Mouse (Mus musculus): ENCODE measurements at regions not wholly inside any gene's neighbourhood (a gene's known extent, or its start where the extent isn't known, plus 50 kb on each side); places are given as distances from the start of the nearest gene placed in this dataset.

- TF ChIP-seq POLR2A (IDR thresholded peaks at IDR 0.05; ENCODE audit: low read depth, low read length) (no peak), CTCF (IDR thresholded peaks at IDR 0.05; ENCODE audit: borderline replicate concordance, insufficient read depth, low read length) (no peak)
These were observed 457.2 kb upstream of the Pou3f3 start for GRCm38 (mm10) chr1:42238408-42238807.
